Mouse (Mus musculus) megakaryocyte progenitor cell, adult 5-6 weeks (primary cell): ENCODE data around the gene Pwwp2b. TPM values are rescaled to one million over a fixed set of nuclear protein-coding genes. Genes with fewer than 3 reads are reported as not detected.
A peak's percentile ranks its signal among the peaks of the same experiment; 100 is the strongest.

Experiments
- ATAC-seq: replicated peaks from 2 replicates; pipeline ENCODE4 v1.8.0; 2016; ENCODE audit warnings: mild to moderate bottlenecking, moderate TSS enrichment, inconsistent platforms; ENCODE audit not compliant: poor library complexity
- total RNA-seq, 2 experiments: library from RNA; stranded (forward) in 1 of 2; stranded (reverse) in 1 of 2; fragments of 157-497, 149-512 nt in 1 of 2; fragments of 200-1000 nt in 1 of 2; gene quantifications; 2 replicates each; pipeline versions ENCODE4 v1.2.3 to v1.2.4; 2015 to 2017

The Pwwp2b gene
- total RNA-seq, 2 experiments from 2014 or later = 4.6 to 4.7 TPM

DNA sequence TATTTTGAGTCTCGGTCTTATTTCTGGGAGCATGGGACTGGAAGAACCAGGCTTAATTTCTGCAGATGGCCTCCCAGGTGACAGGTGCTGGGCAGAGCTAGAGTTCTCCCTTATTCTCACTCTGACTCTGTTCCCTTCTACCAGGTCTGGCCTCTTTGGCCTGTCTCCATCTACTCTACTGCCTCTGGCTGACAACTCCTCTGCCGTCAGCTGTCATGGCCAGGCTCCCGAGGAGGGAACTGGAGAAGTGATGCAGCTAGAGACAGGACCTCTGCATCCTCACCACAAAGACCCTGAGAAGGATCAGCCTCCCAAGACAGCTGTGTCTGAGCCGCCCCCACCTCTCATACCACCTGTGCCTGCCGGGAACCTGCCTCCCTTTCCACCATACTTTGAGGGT is 6.3 kb downstream of the Pwwp2b start:
- no peak for ATAC-seq

GRCm38 (mm10) chr7:139257752-139258542 is 9.7 kb downstream of the Pwwp2b start:
- no peak for ATAC-seq

DNA sequence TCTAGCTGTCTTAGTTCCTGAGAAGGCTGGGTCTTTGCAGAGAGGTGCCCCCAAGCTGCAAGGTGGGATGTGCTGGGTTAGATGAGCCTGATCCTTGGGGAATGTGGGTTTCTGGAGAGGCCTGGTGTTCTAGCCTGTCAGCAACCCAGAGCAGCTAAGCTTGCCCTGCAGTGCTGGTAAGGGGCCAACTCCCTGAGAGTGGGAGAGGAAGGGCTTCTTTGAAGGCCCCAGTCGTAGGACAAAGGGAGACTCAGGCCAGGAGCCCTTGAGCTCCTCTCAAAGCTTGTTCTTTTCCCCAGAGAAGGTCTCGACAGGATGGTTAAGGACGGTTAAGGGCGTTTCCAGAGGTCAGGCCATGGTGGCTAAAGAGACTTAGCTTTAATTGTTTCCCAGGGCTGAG is 16.1 kb downstream of the Pwwp2b start:
- no peak for ATAC-seq

DNA sequence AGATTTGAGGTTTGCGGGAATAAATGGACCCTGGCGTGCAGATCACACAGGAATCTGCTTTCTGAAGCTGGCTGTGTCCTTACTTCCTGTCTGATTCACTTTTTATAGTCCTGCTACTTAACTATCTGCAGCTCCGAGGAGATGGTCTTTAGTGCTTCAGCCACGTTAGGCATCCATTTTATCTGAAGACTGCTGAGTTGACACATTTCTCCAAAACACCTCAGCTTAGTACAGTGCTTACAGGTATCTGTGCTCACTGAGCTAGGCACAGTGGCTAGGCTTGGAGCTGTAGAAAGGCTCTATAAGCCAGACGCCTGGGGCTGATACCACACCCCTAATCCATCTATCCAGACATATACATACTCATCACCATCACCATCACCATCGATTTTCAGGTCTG is 17.4 kb downstream of the Pwwp2b start:
- ATAC-seq = no peak

DNA sequence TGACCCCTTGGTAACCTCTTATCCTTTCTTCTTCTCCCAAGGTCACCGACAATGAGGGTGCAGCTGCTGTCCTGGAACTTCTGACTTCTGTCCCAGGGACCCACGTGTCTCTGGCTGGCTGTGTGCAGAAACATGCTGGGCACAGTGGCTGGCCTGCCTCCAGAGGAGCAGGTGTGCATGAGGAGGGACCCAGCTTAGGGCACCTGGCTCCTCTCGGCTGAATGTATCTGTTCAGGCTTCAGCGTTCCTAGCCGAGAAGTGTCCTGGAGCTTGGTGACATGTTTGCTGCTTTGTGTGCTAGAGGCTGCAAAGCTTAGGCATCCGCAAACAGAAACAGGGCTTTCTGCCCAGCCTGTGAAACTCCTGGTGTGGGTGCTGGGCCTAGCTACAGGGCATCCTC is 18.1 kb downstream of the Pwwp2b start:
- ATAC-seq = no peak

GRCm38 (mm10) chr7:139266886-139267870 is 18.9 kb downstream of the Pwwp2b start:
- ATAC-seq = peak; percentile 60

DNA sequence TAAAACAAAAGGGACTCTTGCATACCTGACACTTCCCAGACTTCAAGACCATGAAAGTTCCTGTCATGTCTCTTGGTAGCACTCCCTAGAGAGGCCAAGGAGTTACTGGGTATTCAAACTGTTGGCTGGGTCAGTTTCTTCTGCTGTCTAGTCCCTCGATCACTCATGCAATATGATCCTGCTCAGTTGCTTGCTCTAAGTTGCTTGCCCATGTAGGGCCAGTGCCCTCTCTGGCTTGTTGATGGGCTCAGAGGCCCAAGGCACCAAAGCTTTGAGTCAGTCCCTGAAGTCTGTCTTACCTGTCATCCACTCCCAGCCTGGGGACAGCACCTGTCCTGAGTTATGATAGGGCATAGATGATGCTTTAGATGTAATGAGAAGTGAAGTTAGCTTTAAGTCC is 22.5 kb downstream of the Pwwp2b start:
- no peak for ATAC-seq

DNA sequence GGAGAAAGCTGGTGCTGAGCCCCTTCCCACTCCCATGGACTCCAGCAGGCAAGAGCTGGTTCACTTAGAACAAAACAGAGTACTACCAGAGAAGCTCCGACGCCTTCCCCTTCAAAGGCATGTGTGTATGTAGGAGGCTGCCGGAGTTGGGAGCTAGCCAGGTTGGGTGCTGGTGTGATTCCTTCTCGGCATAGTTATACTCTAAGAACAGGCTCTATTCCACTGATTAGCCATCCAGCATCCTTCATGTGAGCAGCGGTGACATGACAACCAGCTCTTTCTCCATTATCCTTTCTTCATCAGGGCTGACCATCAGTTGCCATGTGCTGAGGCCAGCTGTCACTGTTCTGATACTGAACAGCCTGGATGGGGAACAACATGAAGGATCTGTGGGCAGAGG is 23.6 kb downstream of the Pwwp2b start:
- no peak for ATAC-seq

- ATAC-seq = peak; percentile 27
These were observed 24.5 kb downstream of the Pwwp2b start for GRCm38 (mm10) chr7:139272639-139273396.

DNA sequence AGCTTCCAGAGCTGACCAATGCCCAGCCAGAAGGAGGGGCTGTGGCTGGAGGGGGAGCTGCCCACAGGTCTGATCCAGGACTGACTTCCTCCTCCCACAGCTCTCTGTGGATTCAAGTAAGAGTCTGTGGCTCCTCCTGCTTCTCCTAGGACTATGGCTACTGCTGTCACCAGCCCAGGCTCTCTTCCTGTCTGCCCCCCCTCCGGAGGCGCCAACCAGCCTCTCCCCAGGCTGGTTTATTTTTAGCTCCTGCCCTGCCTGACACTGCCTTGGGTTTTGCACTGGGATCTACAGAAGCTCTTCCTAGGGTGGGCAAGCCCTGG is 25.1 kb downstream of the Pwwp2b start:
- peak; percentile 80 for ATAC-seq

DNA sequence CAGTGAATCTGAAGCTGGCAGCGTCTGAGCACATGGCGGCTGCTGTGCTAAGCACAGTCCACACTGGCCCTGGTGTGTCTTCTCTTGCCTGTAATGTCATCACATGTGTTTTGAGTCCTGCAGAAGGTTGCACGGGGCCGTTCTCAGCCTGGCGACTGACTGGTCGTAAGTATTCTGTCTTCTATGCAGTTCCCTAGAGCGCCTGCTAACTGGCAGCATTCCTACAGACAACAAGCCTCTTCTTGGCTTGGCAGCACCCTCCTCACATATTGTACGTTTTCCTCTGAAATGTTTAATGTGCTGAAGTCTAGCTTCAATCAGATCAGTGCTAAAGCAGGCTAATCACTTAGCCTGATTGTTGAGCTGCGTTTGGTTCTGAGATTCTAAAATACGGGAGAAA is 27.3 kb downstream of the Pwwp2b start:
- no peak for ATAC-seq

DNA sequence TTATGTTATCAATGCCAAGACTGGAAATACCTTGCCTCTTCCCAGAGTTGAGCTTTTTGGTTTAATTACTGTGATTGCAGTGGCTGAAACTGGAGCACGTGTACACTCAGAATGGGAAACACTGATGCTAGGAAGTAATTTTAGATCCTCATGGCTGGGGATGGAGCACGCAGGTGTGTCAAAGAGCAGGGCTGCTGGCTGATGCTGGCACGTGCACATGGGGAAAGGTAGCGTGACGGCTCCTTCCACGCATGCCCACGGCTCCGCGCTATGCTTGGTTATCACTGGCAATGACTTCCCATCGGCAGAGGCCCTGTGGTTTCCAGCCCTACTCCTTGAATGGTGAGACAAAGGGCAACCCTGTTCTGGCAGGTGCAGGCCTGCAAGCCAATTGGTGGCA is 27.9 kb downstream of the Pwwp2b start:
- ATAC-seq = no peak

GRCm38 (mm10) chr7:139277536-139277935 is 29.3 kb downstream of the Pwwp2b start:
- ATAC-seq = no peak

- no peak for ATAC-seq
These were observed 31.3 kb downstream of the Pwwp2b start for GRCm38 (mm10) chr7:139279571-139279970.

GRCm38 (mm10) chr7:139280044-139280443 is 31.8 kb downstream of the Pwwp2b start:
- no peak for ATAC-seq

GRCm38 (mm10) chr7:139281195-139281594 is 32.9 kb downstream of the Pwwp2b start:
- peak; percentile 47 for ATAC-seq

DNA sequence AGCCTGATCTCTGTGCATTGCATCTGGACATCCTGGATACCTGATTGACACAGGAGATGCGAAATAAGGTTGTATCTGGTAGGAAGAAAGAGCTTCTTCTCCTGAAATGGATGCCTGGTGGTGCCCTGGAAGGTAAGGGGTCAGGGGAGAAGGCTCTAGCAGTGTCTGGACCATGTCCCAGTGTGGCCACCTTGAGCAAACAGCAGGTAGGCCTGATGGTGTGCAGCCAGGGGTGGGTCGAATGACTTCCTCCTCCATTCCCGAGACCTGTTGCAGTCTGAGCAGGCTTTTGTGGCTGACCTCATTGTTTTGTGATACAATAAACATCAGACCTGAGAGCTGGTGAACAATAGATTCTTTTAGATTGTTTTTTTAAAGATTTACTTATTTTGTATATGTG is 33.8 kb downstream of the Pwwp2b start:
- no peak for ATAC-seq

GRCm38 (mm10) chr7:139285295-139285943 is 37.1 kb downstream of the Pwwp2b start:
- no peak; the same call in 1 of the 2 replicates for ATAC-seq

GRCm38 (mm10) chr7:139288540-139288939 is 40.3 kb downstream of the Pwwp2b start:
- no peak for ATAC-seq

- ATAC-seq = no peak
These were observed 45.1 kb downstream of the Pwwp2b start for GRCm38 (mm10) chr7:139293350-139293749.

- no peak for ATAC-seq
These were observed 45.8 kb downstream of the Pwwp2b start for GRCm38 (mm10) chr7:139294076-139294475.
